Mouse (Mus musculus) stomach, embryonic 16.5 days (tissue): Measurements from ENCODE around the gene Fads6. TPM values are rescaled to one million over a fixed set of nuclear protein-coding genes. Genes with fewer than 3 reads are reported as not detected.

ENCODE experiments used
- ATAC-seq: fragments of 200-750 bp; cut with Nextera tagmentation; 2 replicates; pipeline ENCODE4 v1.8.0; 2017; ENCODE audit warnings: moderate number of reproducible peaks, moderate TSS enrichment; ENCODE audit not compliant: insufficient read depth, low FRiP score
- H3K27ac ChIP-seq: fragments of 300-500 bp; sonication (generic); 2 replicates; pipeline ENCODE4 v1.5.1; 2014; ENCODE audit warnings: low read length
- H3K27me3 ChIP-seq: fragments of 300-500 bp; sonication (generic); 2 replicates; pipeline ENCODE4 v1.6.1; 2014; ENCODE audit warnings: low read length, control low read depth, mixed read lengths; ENCODE audit not compliant: control insufficient read depth, insufficient read depth
- H3K36me3 ChIP-seq: fragments of 300-500 bp; sonication (generic); 2 replicates; pipeline ENCODE4 v1.6.1; 2014; ENCODE audit warnings: low read length; ENCODE audit not compliant: control insufficient read depth, insufficient read depth
- H3K4me1 ChIP-seq: fragments of 300-500 bp; sonication (generic); 2 replicates; pipeline ENCODE4 v1.6.1; 2014; ENCODE audit warnings: low read length, control low read depth, mixed read lengths; ENCODE audit not compliant: control insufficient read depth, insufficient read depth
- H3K4me2 ChIP-seq: fragments of 300-500 bp; sonication (generic); 2 replicates; pipeline ENCODE4 v1.6.1; 2014; ENCODE audit warnings: low read depth, low read length, mixed read lengths
- H3K4me3 ChIP-seq: fragments of 300-500 bp; sonication (generic); replicated peaks from 2 replicates; pipeline ENCODE4 v1.5.1; 2014; ENCODE audit warnings: mild to moderate bottlenecking, low read length
- H3K9ac ChIP-seq: fragments of 300-500 bp; sonication (generic); 2 replicates; pipeline ENCODE4 v1.6.1; 2014; ENCODE audit warnings: low read length
- H3K9me3 ChIP-seq: fragments of 300-500 bp; sonication (generic); replicated peaks from 2 replicates; pipeline ENCODE4 v1.6.1; 2016; ENCODE audit warnings: low read length, control low read depth; ENCODE audit not compliant: control insufficient read depth
- WGBS: fragments of 180-500 bp; shearing (Covaris S2); extraction: QIAGEN DNeasy Blood & Tissue Kit; methylation state at CpG from one replicate; pipeline ENCODE4 v1.1.7; 2014; 5-methylcytosine and 5-hydroxymethylcytosine counted together
- polyA plus RNA-seq: library from polyadenylated mRNA; unstranded; fragments of >200 nt; fragmentation: Nextera tagmentation; extraction: Ambion mirVana; gene quantifications from 2 replicates; pipeline ENCODE4 v1.2.1, GENCODE M21; 2015

The Fads6 gene
- polyA plus RNA-seq, 1 experiment from 2014 or later: 1.6 TPM

- peak within 1 kb of the TSS; percentile 47 for H3K4me2 ChIP-seq
- peak within 1 kb of the TSS; percentile 26 for H3K4me3 ChIP-seq
- no peaks in the 10 kb centered on the region; the same call in 1 of the 2 replicates for H3K4me1 ChIP-seq
- H3K27me3 ChIP-seq: peaks cover 38% of the 10 kb centered on the region
- 0 out of 2 replicates have a peak within 1 kb of the TSS, but pooled peaks have one; percentile 32 for H3K9ac ChIP-seq
- ATAC-seq: no peak
- 2% methylated on average over 29 of the region's 29 CpGs for WGBS
- H3K9me3 ChIP-seq: no peaks in the 10 kb centered on the region
- no peak within 1 kb of the TSS for H3K27ac ChIP-seq
- H3K36me3 ChIP-seq: no peaks in the 10 kb centered on the region
Measured at GRCm38 (mm10) chr11:115334531-115334930, 37.1 kb upstream of the Fads6 start, which contains the start of gene Otop3. Otop3 (plus strand) TSS chr11:115334731.

GRCm38 (mm10) chr11:115329339-115329738 lies 31.9 kb upstream of the Fads6 start:
- WGBS: 71% methylated on average over 15 of the region's 15 CpGs
- Histone ChIP-seq H3K4me3 (no peak overlapping the region), H3K9ac (no peak overlapping the region), H3K27ac (no peak overlapping the region), H3K9me3 (no peaks in the 10 kb centered on the region), H3K36me3 (no peaks in the 10 kb centered on the region), H3K4me1 (no peaks in the 10 kb centered on the region), H3K4me2 (no peak overlapping the region), H3K27me3 (peaks cover 19% of the 10 kb centered on the region)
- no peak for ATAC-seq

- H3K27me3 ChIP-seq: peaks cover 30% of the 10 kb centered on the region
- ATAC-seq: no peak
- no peak overlapping the region; the same call in 1 of the 2 replicates for H3K27ac ChIP-seq
Measured at GRCm38 (mm10) chr11:115326730-115327129, 29.3 kb upstream of the Fads6 start.

GRCm38 (mm10) chr11:115323354-115323753 lies 25.9 kb upstream of the Fads6 start:
- Histone ChIP-seq H3K27me3 (peaks cover 61% of the 10 kb centered on the region), H3K36me3 (no peaks in the 10 kb centered on the region), H3K9me3 (no peaks in the 10 kb centered on the region), H3K9ac (no peak overlapping the region), H3K4me3 (no peak overlapping the region), H3K27ac (no peak overlapping the region), H3K4me2 (no peak overlapping the region), H3K4me1 (no peaks in the 10 kb centered on the region)
- no peak for ATAC-seq
- WGBS: 12% methylated on average over 32 of the region's 32 CpGs

More at GRCm38 (mm10) chr11:115326730-115327129, 29.3 kb upstream of the Fads6 start:
- WGBS: 46% methylated on average over 7 of the region's 7 CpGs
- Histone ChIP-seq H3K9ac (no peak overlapping the region), H3K4me3 (no peak overlapping the region), H3K4me1 (no peaks in the 10 kb centered on the region), H3K4me2 (no peak overlapping the region), H3K9me3 (no peaks in the 10 kb centered on the region), H3K36me3 (no peaks in the 10 kb centered on the region)

GRCm38 (mm10) chr11:115321906-115322693 lies 24.6 kb upstream of the Fads6 start, which contains the start of gene Ush1g:
Ush1g (minus strand) TSS chr11:115322041.
- peak within 1 kb of the TSS; percentile 21; the same call in 1 of the 2 replicates for H3K4me2 ChIP-seq
- no peaks in the 10 kb centered on the region for H3K9me3 ChIP-seq
- peak within 1 kb of the TSS; percentile 22 for H3K4me3 ChIP-seq
- H3K36me3 ChIP-seq: no peaks in the 10 kb centered on the region
- no peaks in the 10 kb centered on the region for H3K4me1 ChIP-seq
- 4% methylated on average over 35 of the region's 35 CpGs for WGBS
- peaks cover 74% of the 10 kb centered on the region for H3K27me3 ChIP-seq
- H3K27ac ChIP-seq: no peak within 1 kb of the TSS
- 0 out of 2 replicates have a peak within 1 kb of the TSS, but pooled peaks have one; percentile 7 for H3K9ac ChIP-seq
- ATAC-seq: 0 out of 2 replicates have a peak, but pooled peaks have one; percentile 9

GRCm38 (mm10) chr11:115319704-115320383 lies 22.4 kb upstream of the Fads6 start:
- H3K36me3 ChIP-seq: no peaks in the 10 kb centered on the region
- no peaks in the 10 kb centered on the region for H3K9me3 ChIP-seq
- no peak overlapping the region for H3K4me2 ChIP-seq
- 10% methylated on average over 18 of the region's 18 CpGs for WGBS
- H3K27me3 ChIP-seq: peaks cover 96% of the 10 kb centered on the region
- H3K27ac ChIP-seq: no peak overlapping the region
- no peak overlapping the region for H3K4me3 ChIP-seq
- H3K4me1 ChIP-seq: no peaks in the 10 kb centered on the region
- ATAC-seq: no peak
- no peak overlapping the region for H3K9ac ChIP-seq

GRCm38 (mm10) chr11:115318245-115319027 lies 21.0 kb upstream of the Fads6 start:
- no peak for ATAC-seq
- WGBS: 6% methylated on average over 63 of the region's 63 CpGs
- no peaks in the 10 kb centered on the region for H3K9me3 ChIP-seq
- no peaks in the 10 kb centered on the region for H3K36me3 ChIP-seq
- no peak overlapping the region for H3K9ac ChIP-seq
- H3K4me1 ChIP-seq: no peaks in the 10 kb centered on the region
- no peak overlapping the region for H3K27ac ChIP-seq
- H3K4me2 ChIP-seq: no peak overlapping the region
- peaks cover 85% of the 10 kb centered on the region for H3K27me3 ChIP-seq
- no peak overlapping the region for H3K4me3 ChIP-seq

GRCm38 (mm10) chr11:115317204-115317603 lies 19.7 kb upstream of the Fads6 start:
- no peak for ATAC-seq
- Histone ChIP-seq H3K9ac (no peak overlapping the region), H3K27me3 (peaks cover 74% of the 10 kb centered on the region), H3K9me3 (no peaks in the 10 kb centered on the region), H3K4me1 (no peaks in the 10 kb centered on the region), H3K4me3 (no peak overlapping the region), H3K27ac (no peak overlapping the region), H3K36me3 (no peaks in the 10 kb centered on the region), H3K4me2 (no peak overlapping the region)
- WGBS: 63% methylated on average over 7 of the region's 7 CpGs
